Mouse (Mus musculus) forebrain, embryonic 15.5 days (tissue): ENCODE measurements around the gene Gm8439. TPM values are rescaled to one million over a fixed set of nuclear protein-coding genes. Genes with fewer than 3 reads are reported as not detected.

Experiments used
- ATAC-seq: fragments of 200-750 bp; cut with Nextera tagmentation; replicated peaks from 2 replicates; pipeline ENCODE4 v1.8.0; 2017; ENCODE audit warnings: mild to moderate bottlenecking, moderate TSS enrichment, moderate library complexity
- H3K27ac ChIP-seq: fragments of 300-500 bp; sonication (generic); replicated peaks from 2 replicates; pipeline ENCODE4 v1.5.1; 2015; ENCODE audit warnings: mild to moderate bottlenecking, inconsistent platforms
- H3K27me3 ChIP-seq: fragments of 300-500 bp; sonication (generic); 2 replicates; pipeline ENCODE4 v1.6.1; 2015; ENCODE audit warnings: inconsistent platforms
- H3K36me3 ChIP-seq: fragments of 300-500 bp; sonication (generic); 2 replicates; pipeline ENCODE4 v1.6.1; 2015; ENCODE audit warnings: mild to moderate bottlenecking, inconsistent platforms
- H3K4me1 ChIP-seq: fragments of 300-500 bp; sonication (generic); 2 replicates; pipeline ENCODE4 v1.6.1; 2015; ENCODE audit warnings: inconsistent platforms
- H3K4me2 ChIP-seq: fragments of 300-500 bp; sonication (generic); replicated peaks from 2 replicates; pipeline ENCODE4 v1.6.1; 2015; ENCODE audit warnings: mild to moderate bottlenecking, inconsistent platforms
- H3K4me3 ChIP-seq: fragments of 300-500 bp; sonication (generic); 2 replicates; pipeline ENCODE4 v1.5.1; 2015; ENCODE audit warnings: mild to moderate bottlenecking, inconsistent platforms
- H3K9ac ChIP-seq: fragments of 300-500 bp; sonication (generic); replicated peaks from 2 replicates; pipeline ENCODE4 v1.6.1; 2015; ENCODE audit warnings: mild to moderate bottlenecking, inconsistent platforms
- H3K9me3 ChIP-seq: fragments of 300-500 bp; sonication (generic); 2 replicates; pipeline ENCODE4 v1.6.1; 2016; ENCODE audit warnings: inconsistent platforms
- WGBS: fragments of 180-500 bp; shearing (Covaris S2); methylation state at CpG from one replicate; pipeline ENCODE4 v1.1.7; 2015; ENCODE audit warnings: mixed read lengths; 5-methylcytosine and 5-hydroxymethylcytosine counted together
- polyA plus RNA-seq: library from polyadenylated mRNA; unstranded; fragments of >200 nt; fragmentation: Nextera tagmentation; extraction: Ambion mirVana; gene quantifications from 2 replicates; pipeline ENCODE4 v1.2.1, GENCODE M21; 2015

The Gm8439 gene
- polyA plus RNA-seq, 1 experiment from 2014 or later, result not detected

GRCm38 (mm10) chr4:120614644-120615043 is 26.1 kb downstream of the Gm8439 start:
- Histone ChIP-seq H3K36me3 (no peaks in the 10 kb centered on the region), H3K27me3 (no peaks in the 10 kb centered on the region), H3K4me3 (no peak overlapping the region), H3K4me1 (peaks cover 6% of the 10 kb centered on the region; the same call in 1 of the 2 replicates), H3K27ac (no peak overlapping the region), H3K4me2 (no peak overlapping the region), H3K9me3 (no peaks in the 10 kb centered on the region), H3K9ac (no peak overlapping the region)
- ATAC-seq, result no peak
- 79% methylated on average over 9 of the region's 9 CpGs for WGBS

GRCm38 (mm10) chr4:120615528-120616081 is 27.1 kb downstream of the Gm8439 start:
- Histone ChIP-seq H3K36me3 (no peaks in the 10 kb centered on the region), H3K27ac (no peak overlapping the region), H3K4me1 (peaks cover 6% of the 10 kb centered on the region; the same call in 1 of the 2 replicates), H3K27me3 (no peaks in the 10 kb centered on the region), H3K9ac (no peak overlapping the region), H3K9me3 (no peaks in the 10 kb centered on the region), H3K4me2 (no peak overlapping the region), H3K4me3 (no peak overlapping the region)
- 28% methylated on average over 10 of the region's 10 CpGs for WGBS
- peak; percentile 62; the same call in 1 of the 2 replicates for ATAC-seq

- WGBS, result 67% methylated on average over 13 of the region's 13 CpGs
- no peak overlapping the region for H3K4me3 ChIP-seq
- ATAC-seq, result no peak
- no peak overlapping the region for H3K27ac ChIP-seq
- H3K4me2 ChIP-seq, result no peak overlapping the region
- H3K27me3 ChIP-seq, result no peaks in the 10 kb centered on the region
- peaks cover 6% of the 10 kb centered on the region; the same call in 1 of the 2 replicates for H3K4me1 ChIP-seq
- H3K36me3 ChIP-seq, result no peaks in the 10 kb centered on the region
- H3K9ac ChIP-seq, result no peak overlapping the region
- no peaks in the 10 kb centered on the region for H3K9me3 ChIP-seq
These were observed 27.9 kb downstream of the Gm8439 start for GRCm38 (mm10) chr4:120616199-120617025.

GRCm38 (mm10) chr4:120627728-120628127 is 39.2 kb downstream of the Gm8439 start:
- H3K9ac ChIP-seq, result no peak overlapping the region
- no peaks in the 10 kb centered on the region for H3K4me1 ChIP-seq
- no peaks in the 10 kb centered on the region for H3K27me3 ChIP-seq
- H3K4me2 ChIP-seq, result no peak overlapping the region
- H3K27ac ChIP-seq, result no peak overlapping the region
- no peaks in the 10 kb centered on the region for H3K36me3 ChIP-seq
- H3K4me3 ChIP-seq, result no peak overlapping the region
- WGBS, result 92% methylated on average over 6 of the region's 6 CpGs
- H3K9me3 ChIP-seq, result no peaks in the 10 kb centered on the region
- ATAC-seq, result no peak

- no peaks in the 10 kb centered on the region for H3K27me3 ChIP-seq
These were observed 41.8 kb downstream of the Gm8439 start for GRCm38 (mm10) chr4:120630218-120630931.

GRCm38 (mm10) chr4:120631828-120632227 is 43.3 kb downstream of the Gm8439 start:
- Histone ChIP-seq H3K4me2 (no peak overlapping the region), H3K27me3 (no peaks in the 10 kb centered on the region), H3K9me3 (no peaks in the 10 kb centered on the region), H3K4me1 (no peaks in the 10 kb centered on the region), H3K9ac (no peak overlapping the region), H3K36me3 (no peaks in the 10 kb centered on the region), H3K4me3 (no peak overlapping the region), H3K27ac (no peak overlapping the region)
- WGBS, result 82% methylated on average over 6 of the region's 6 CpGs
- ATAC-seq, result no peak

More at GRCm38 (mm10) chr4:120630218-120630931, 41.8 kb downstream of the Gm8439 start:
- ATAC-seq, result no peak
- H3K9me3 ChIP-seq, result no peaks in the 10 kb centered on the region
- 87% methylated on average over 8 of the region's 8 CpGs for WGBS
- no peak overlapping the region for H3K4me2 ChIP-seq
- no peaks in the 10 kb centered on the region for H3K36me3 ChIP-seq
- no peak overlapping the region for H3K9ac ChIP-seq
- H3K27ac ChIP-seq, result no peak overlapping the region
- no peak overlapping the region for H3K4me3 ChIP-seq
- no peaks in the 10 kb centered on the region for H3K4me1 ChIP-seq

GRCm38 (mm10) chr4:120635351-120635750 is 46.8 kb downstream of the Gm8439 start:
- no peak for ATAC-seq
- Histone ChIP-seq H3K27me3 (no peaks in the 10 kb centered on the region), H3K4me3 (no peak overlapping the region), H3K27ac (no peak overlapping the region), H3K4me2 (no peak overlapping the region), H3K9ac (no peak overlapping the region), H3K4me1 (no peaks in the 10 kb centered on the region), H3K9me3 (no peaks in the 10 kb centered on the region), H3K36me3 (no peaks in the 10 kb centered on the region)
- WGBS, result 75% methylated on average over 2 of the region's 2 CpGs

- Histone ChIP-seq H3K4me3 (no peak overlapping the region), H3K4me1 (no peaks in the 10 kb centered on the region), H3K4me2 (no peak overlapping the region), H3K27me3 (no peaks in the 10 kb centered on the region), H3K9ac (no peak overlapping the region), H3K9me3 (no peaks in the 10 kb centered on the region), H3K27ac (no peak overlapping the region), H3K36me3 (no peaks in the 10 kb centered on the region)
- 95% methylated on average over 6 of the region's 6 CpGs for WGBS
- ATAC-seq, result no peak
These were observed 53.4 kb downstream of the Gm8439 start for GRCm38 (mm10) chr4:120641946-120642345.

- WGBS, result 86% methylated on average over 3 of the region's 3 CpGs
- H3K27me3 ChIP-seq, result peaks cover 5% of the 10 kb centered on the region; the same call in 1 of the 2 replicates
- H3K9me3 ChIP-seq, result no peaks in the 10 kb centered on the region
- H3K27ac ChIP-seq, result no peak overlapping the region
- no peaks in the 10 kb centered on the region for H3K36me3 ChIP-seq
- H3K4me2 ChIP-seq, result no peak overlapping the region
- H3K9ac ChIP-seq, result no peak overlapping the region
- no peak for ATAC-seq
- no peak overlapping the region for H3K4me3 ChIP-seq
- no peaks in the 10 kb centered on the region for H3K4me1 ChIP-seq
These were observed 55.4 kb downstream of the Gm8439 start for GRCm38 (mm10) chr4:120643899-120644298.

GRCm38 (mm10) chr4:120649369-120650207 is 61.0 kb downstream of the Gm8439 start:
- Histone ChIP-seq H3K4me3 (peak overlapping the region; percentile 47), H3K36me3 (no peaks in the 10 kb centered on the region), H3K27me3 (peaks cover 14% of the 10 kb centered on the region), H3K4me1 (peaks cover 13% of the 10 kb centered on the region; the same call in 1 of the 2 replicates), H3K9me3 (no peaks in the 10 kb centered on the region), H3K9ac (peak overlapping the region; percentile 57), H3K4me2 (peak overlapping the region; percentile 94), H3K27ac (no peak overlapping the region)
- ATAC-seq, result peak; percentile 92
- 4% methylated on average over 55 of the region's 55 CpGs for WGBS

GRCm38 (mm10) chr4:120650208-120650592 is 61.7 kb downstream of the Gm8439 start:
- Histone ChIP-seq H3K9me3 (no peaks in the 10 kb centered on the region), H3K4me1 (peaks cover 13% of the 10 kb centered on the region; the same call in 1 of the 2 replicates), H3K27ac (no peak overlapping the region), H3K4me2 (peak overlapping the region; percentile 94), H3K36me3 (no peaks in the 10 kb centered on the region), H3K9ac (peak overlapping the region; percentile 57; the same call in 1 of the 2 replicates), H3K4me3 (peak overlapping the region; percentile 47), H3K27me3 (peaks cover 14% of the 10 kb centered on the region)
- peak; percentile 35 for ATAC-seq
- 21% methylated on average over 7 of the region's 7 CpGs for WGBS
